Comparison of ENCODE assay signal across 27 mouse cellular contexts in genomic region chr2:44538135-44538534, GRCm38 (mm10).
"Had no signal": no experiment of that assay in that cellular context is flagged by ENCODE, and none has a peak within 500 bp of the region (broad histone marks: within the 10 kb centered on the region; RNA-seq: fewer than 3 reads in every experiment).

No protein-coding gene starts in this region.

- H3K4me3 ChIP-seq: gastrocnemius, adult 2 months; heart, embryonic 10.5 days; heart, embryonic 12.5 days; hindbrain, embryonic 10.5 days; hindbrain, embryonic 12.5 days; intestine, embryonic 15.5 days; layer of hippocampus, adult 2 months; left cerebral cortex, adult 2 months; limb, embryonic 10.5 days; limb, embryonic 12.5 days; liver, embryonic 13.5 days had no signal

- H3K9me3 ChIP-seq: heart, embryonic 10.5 days; heart, embryonic 12.5 days; hindbrain, embryonic 10.5 days; hindbrain, embryonic 12.5 days; intestine, embryonic 15.5 days; limb, embryonic 10.5 days; limb, embryonic 12.5 days; liver, embryonic 13.5 days had no signal

- H3K9ac ChIP-seq: heart, embryonic 12.5 days; hindbrain, embryonic 12.5 days; hindbrain, embryonic 14.5 days; intestine, embryonic 15.5 days; limb, embryonic 12.5 days; liver, embryonic 13.5 days had no signal

- H3K27me3 ChIP-seq: heart, embryonic 12.5 days; hindbrain, embryonic 12.5 days; intestine, embryonic 15.5 days; limb, embryonic 12.5 days; liver, embryonic 13.5 days had no signal

- H3K27ac ChIP-seq: gastrocnemius, adult 2 months; heart, embryonic 10.5 days; hindbrain, embryonic 10.5 days; hindbrain, embryonic 12.5 days; hindbrain, embryonic 14.5 days; intestine, embryonic 15.5 days; layer of hippocampus, adult 2 months; left cerebral cortex, adult 2 months; limb, embryonic 10.5 days; limb, embryonic 12.5 days; liver, embryonic 13.5 days had no signal

- DNase-seq: gastrocnemius, adult 2 months; gastrocnemius, postnatal 10 days; gastrocnemius, postnatal 25 days; heart, adult 18-20 months; heart, postnatal 10 days; heart, postnatal 4 days; kidney, adult 18-20 months; kidney, adult 8-10 months; kidney, postnatal 10 days; kidney, postnatal 25 days; kidney, postnatal 4 days; liver; liver, embryonic 13.5 days had no signal

- ATAC-seq: hindbrain, embryonic 16.5 days; inflammation-experienced regulatory T-cells, adult 6 months; intestine, embryonic 15.5 days; intestine, postnatal 0 days had no signal

- H3K4me2 ChIP-seq: heart, embryonic 12.5 days; hindbrain, embryonic 12.5 days; hindbrain, embryonic 14.5 days; intestine, embryonic 15.5 days; limb, embryonic 12.5 days; liver, embryonic 11.5 days; liver, embryonic 13.5 days had no signal

- H3K4me1 ChIP-seq: heart, embryonic 10.5 days; hindbrain, embryonic 12.5 days; intestine, embryonic 15.5 days; limb, embryonic 10.5 days; limb, embryonic 12.5 days; liver, embryonic 13.5 days had no signal

- H3K36me3 ChIP-seq: heart, embryonic 10.5 days; heart, embryonic 12.5 days; hindbrain, embryonic 10.5 days; hindbrain, embryonic 12.5 days; intestine, embryonic 15.5 days; limb, embryonic 10.5 days; limb, embryonic 12.5 days; liver, embryonic 13.5 days had no signal
